Comparison of ENCODE assay signal across 18 mouse cellular contexts in genomic region chr1:191419421-191419820, GRCm38 (mm10). TPM values are rescaled to one million over a fixed set of nuclear protein-coding genes. Genes with fewer than 3 reads are reported as not detected.
DNase-seq lines count a peak whose midpoint lies in the region; ATAC-seq and TF ChIP-seq lines count a peak whose summit lies in the region.
"Had no signal": no experiment of that assay in that cellular context is flagged by ENCODE, and none has a peak within 500 bp of the region (broad histone marks: within the 10 kb centered on the region; RNA-seq: fewer than 3 reads in every experiment).

No protein-coding gene starts in this region.

- no peak overlapping the region for H3K4me2 ChIP-seq in kidney, embryonic 15.5 days
- no peak overlapping the region for H3K4me2 ChIP-seq in liver, embryonic 12.5 days
- H3K4me2 ChIP-seq: embryonic facial prominence, embryonic 13.5 days; forebrain, embryonic 12.5 days; intestine, embryonic 15.5 days; limb, embryonic 13.5 days had no signal

- no peaks in the 10 kb centered on the region for H3K36me3 ChIP-seq in kidney, embryonic 15.5 days
- H3K36me3 ChIP-seq in liver, embryonic 12.5 days: no peaks in the 10 kb centered on the region
- H3K36me3 ChIP-seq: embryonic facial prominence, embryonic 13.5 days; forebrain, embryonic 12.5 days; intestine, embryonic 15.5 days; limb, embryonic 13.5 days had no signal

- peaks cover 32% of the 10 kb centered on the region for H3K4me1 ChIP-seq in kidney, embryonic 15.5 days
- peaks cover 47% of the 10 kb centered on the region for H3K4me1 ChIP-seq in liver, embryonic 12.5 days

- no peak for ATAC-seq in kidney, embryonic 15.5 days (replicated peaks; ENCODE audit: low FRiP score)
- no peak for ATAC-seq in liver, embryonic 12.5 days
- no peak for ATAC-seq in megakaryocyte-erythroid progenitor cell, adult 5-6 weeks (replicated peaks; ENCODE audit: low FRiP score, low TSS enrichment, poor library complexity, severe bottlenecking)
- ATAC-seq: intestine, embryonic 15.5 days had no signal

- intact Hi-C loops in gastrocnemius, adult 2 months (cut with DNase I): loop anchor here (2.0 kb wide), 1 partner anchor 21 kb away; no protein-coding TSS in a partner anchor

- 76% methylated on average over 6 of the region's 6 CpGs for WGBS in kidney, embryonic 15.5 days
- 54% methylated on average over 6 of the region's 6 CpGs for WGBS in liver, embryonic 12.5 days (ENCODE audit: insufficient replicate concordance)

- TF ChIP-seq CTCF in gastrocnemius, adult 2 months (IDR thresholded peaks at IDR 0.05): no peak

- DNase-seq in gastrocnemius, adult 2 months: no peak
- DNase-seq in gastrocnemius, postnatal 25 days: no peak
- no peak for DNase-seq in kidney, adult 11 months
- peak; percentile 74 for DNase-seq in R1 (ENCODE audit: low read depth, low spot score)
- no peak for DNase-seq in layer of hippocampus, postnatal 14 days (ENCODE audit: low spot score in 2 of 2)
- DNase-seq: adrenal gland, postnatal 25 days; cerebellum, postnatal 36 days; kidney, postnatal 4 days; midbrain, embryonic 14.5 days; right cerebral cortex, postnatal 4 days had no signal

- no peaks in the 10 kb centered on the region for H3K27me3 ChIP-seq in kidney, embryonic 15.5 days
- no peaks in the 10 kb centered on the region; the same call in none of the 2 replicates for H3K27me3 ChIP-seq in liver, embryonic 12.5 days (replicated peaks)
- H3K27me3 ChIP-seq: embryonic facial prominence, embryonic 13.5 days; forebrain, embryonic 12.5 days; intestine, embryonic 15.5 days; limb, embryonic 13.5 days had no signal

- no peak overlapping the region for H3K4me3 ChIP-seq in gastrocnemius, adult 2 months
- H3K4me3 ChIP-seq in kidney, embryonic 15.5 days (replicated peaks): no peak overlapping the region
- no peak overlapping the region for H3K4me3 ChIP-seq in liver, embryonic 12.5 days
- H3K4me3 ChIP-seq: embryonic facial prominence, embryonic 13.5 days; forebrain, embryonic 12.5 days; intestine, embryonic 15.5 days; limb, embryonic 13.5 days had no signal

- no peak overlapping the region for H3K9ac ChIP-seq in kidney, embryonic 15.5 days
- H3K9ac ChIP-seq in liver, embryonic 12.5 days: no peak overlapping the region
- H3K9ac ChIP-seq: embryonic facial prominence, embryonic 13.5 days; forebrain, embryonic 12.5 days; intestine, embryonic 15.5 days; limb, embryonic 13.5 days had no signal

- H3K9me3 ChIP-seq in kidney, embryonic 15.5 days (replicated peaks): no peaks in the 10 kb centered on the region
- H3K9me3 ChIP-seq in liver, embryonic 12.5 days (replicated peaks): no peaks in the 10 kb centered on the region
- H3K9me3 ChIP-seq: embryonic facial prominence, embryonic 13.5 days; forebrain, embryonic 12.5 days; intestine, embryonic 15.5 days; limb, embryonic 13.5 days had no signal

- H3K27ac ChIP-seq in gastrocnemius, adult 2 months: peak overlapping the region; percentile 41; the same call in 1 of the 2 replicates
- H3K27ac ChIP-seq in kidney, embryonic 15.5 days: 0 out of 2 replicates have a peak overlapping the region, but pooled peaks have one; percentile 13
- H3K27ac ChIP-seq in liver, embryonic 12.5 days: peak overlapping the region; percentile 33; the same call in 1 of the 2 replicates
- H3K27ac ChIP-seq: embryonic facial prominence, embryonic 13.5 days; forebrain, embryonic 12.5 days; intestine, embryonic 15.5 days; limb, embryonic 13.5 days; macrophage had no signal

RNA-seq across cellular contexts. Expression of gene Ppp2r5a, which starts 16.3 kb away (rescaled TPM):
- total RNA-seq in gastrocnemius, adult 2 months (2021): 10 to 100 TPM; 65.0 to 80.1 TPM
- 10 to 100 TPM; 72.6 to 78.7 TPM for total RNA-seq in gastrocnemius, postnatal 25 days (2021)
- 17.7 and 17.8 TPM in 2 replicates for polyA plus RNA-seq in kidney, embryonic 15.5 days (2015; fragmentation: Nextera tagmentation; extraction: Ambion mirVana)
- polyA plus RNA-seq in liver, embryonic 12.5 days (2016; fragmentation: Nextera tagmentation; extraction: Ambion mirVana): 33.1 and 33.9 TPM in 2 replicates
- total RNA-seq in layer of hippocampus, postnatal 14 days (2021): 10 to 100 TPM; 67.1 to 73.0 TPM
- 55.0 and 74.1 TPM in 2 replicates for total RNA-seq in megakaryocyte-erythroid progenitor cell, adult 5-6 weeks (2014; fragmentation: Nextera tagmentation)
- total RNA-seq in megakaryocyte-erythroid progenitor cell, adult 5-6 weeks (2017): 61.8 and 97.2 TPM in 2 replicates
